Mouse (Mus musculus): ENCODE data around the gene Dtd1.

Gene Dtd1

DNA sequence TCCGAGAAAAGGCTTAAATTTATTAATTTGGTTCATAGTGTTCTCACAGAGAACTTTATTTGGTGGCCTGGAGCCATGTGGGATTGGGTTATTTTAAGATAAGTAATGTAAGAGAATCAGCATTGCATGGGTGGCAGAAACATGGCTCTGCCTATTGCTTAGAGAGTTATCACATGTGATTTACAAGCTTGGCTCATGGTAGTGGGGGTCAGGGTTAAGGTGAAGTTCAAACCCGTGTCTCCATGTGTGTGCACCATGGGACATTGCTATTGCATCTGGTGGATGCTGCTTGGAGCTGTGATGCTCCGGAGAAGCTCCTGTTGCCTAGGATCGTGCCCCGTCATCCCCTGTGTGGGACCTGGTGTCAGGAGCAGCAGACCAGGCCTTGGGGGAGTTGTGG, 143.6 kb downstream of the Dtd1 start:
- in situ Hi-C loops (cut with MboI; ENCODE audit: low pct_unique_long_range_greater_than_20kb in 1 of 2, low sequenced_read_pairs in 2 of 2, unreplicated experiment in 1 of 2): no loop called here

- in situ Hi-C loops (cut with MboI; ENCODE audit: low pct_unique_long_range_greater_than_20kb in 1 of 2, low sequenced_read_pairs in 2 of 2, unreplicated experiment in 1 of 2): no loop called here
Observed at GRCm38 (mm10) chr2:144745266-144745665, 145.6 kb downstream of the Dtd1 start.

DNA sequence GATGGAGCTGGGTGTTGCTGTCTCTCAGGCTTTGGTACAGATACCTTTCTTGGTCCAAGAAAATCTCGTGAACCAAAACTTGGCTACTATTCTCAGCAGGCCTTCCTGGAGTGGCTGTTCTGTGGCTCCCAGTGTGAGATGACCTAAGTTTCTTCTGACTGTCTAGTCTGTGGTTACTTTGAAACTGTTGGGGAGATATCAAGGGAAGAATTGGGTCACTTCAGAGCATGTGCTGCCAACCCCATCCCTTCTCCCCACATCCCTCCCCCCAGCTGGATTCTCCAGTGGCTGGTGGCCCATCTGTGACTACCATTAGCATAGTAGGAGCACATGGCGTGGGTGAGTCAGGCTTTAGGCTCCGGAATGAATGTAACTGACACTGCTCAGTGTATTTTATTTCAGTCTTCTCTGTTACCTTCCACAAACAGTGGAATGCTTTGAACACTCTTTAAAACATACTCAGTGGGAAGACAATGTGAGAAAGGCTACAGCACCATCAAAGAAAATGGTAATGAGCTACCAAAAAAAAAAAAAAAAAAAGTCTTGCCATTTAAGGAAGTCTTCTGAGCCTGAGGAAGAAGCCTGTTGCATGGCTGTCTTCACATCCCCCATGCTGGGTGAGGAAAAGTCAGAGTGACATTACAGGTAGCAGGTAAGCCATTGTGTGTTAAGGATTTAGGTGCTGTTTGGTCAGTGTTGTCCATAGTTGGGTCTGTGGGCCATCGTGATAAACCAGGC, 146.5 kb downstream of the Dtd1 start:
- in situ Hi-C loops (cut with MboI; ENCODE audit: low pct_unique_long_range_greater_than_20kb in 1 of 2, low sequenced_read_pairs in 2 of 2, unreplicated experiment in 1 of 2): no loop called here

DNA sequence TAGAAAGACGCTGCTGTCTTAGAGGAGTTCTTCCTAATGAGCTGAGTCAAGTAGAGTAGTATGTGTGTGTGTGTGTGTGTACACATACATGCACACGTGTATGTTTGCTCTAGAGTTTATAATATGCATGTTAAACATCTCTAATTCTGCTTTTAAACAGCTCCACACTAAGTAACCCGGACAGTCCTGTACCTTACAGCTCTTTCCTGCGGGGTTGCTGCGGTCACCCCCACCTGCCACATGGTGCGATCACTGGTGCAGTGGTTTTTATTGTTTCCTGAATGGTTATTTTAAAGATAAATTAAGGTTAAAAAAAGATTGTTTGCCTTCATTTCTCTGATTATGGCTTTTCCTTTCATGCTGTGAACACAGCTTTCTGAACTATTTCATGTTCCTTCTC, 153.9 kb downstream of the Dtd1 start:
- in situ Hi-C loops (cut with MboI; ENCODE audit: low pct_unique_long_range_greater_than_20kb in 1 of 2, low sequenced_read_pairs in 2 of 2, unreplicated experiment in 1 of 2): no loop called here

DNA sequence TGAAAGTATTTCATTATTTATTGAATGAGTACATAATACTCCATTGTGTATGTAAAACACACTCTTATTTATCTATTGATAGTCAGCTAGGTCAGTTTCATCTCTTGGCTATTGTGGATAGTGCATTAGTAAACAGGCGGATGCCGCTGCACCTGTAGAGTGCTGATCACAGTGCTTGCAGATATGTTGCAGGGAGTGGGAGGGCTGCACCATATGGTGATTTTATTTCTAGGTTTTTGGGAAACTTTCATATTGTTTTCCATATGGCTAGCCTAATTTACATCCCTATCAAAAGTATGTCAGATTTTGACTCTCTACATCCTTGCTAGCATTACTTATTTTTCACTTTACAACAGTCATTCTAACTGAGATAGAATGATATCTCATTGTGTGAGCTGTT, 155.3 kb downstream of the Dtd1 start:
- in situ Hi-C loops (cut with MboI; ENCODE audit: low pct_unique_long_range_greater_than_20kb in 1 of 2, low sequenced_read_pairs in 2 of 2, unreplicated experiment in 1 of 2): no loop called here

GRCm38 (mm10) chr2:144760666-144761065, 161.0 kb downstream of the Dtd1 start:
- in situ Hi-C loops (cut with MboI; ENCODE audit: low pct_unique_long_range_greater_than_20kb in 1 of 2, low sequenced_read_pairs in 2 of 2, unreplicated experiment in 1 of 2): no loop called here

- in situ Hi-C loops (cut with MboI; ENCODE audit: low pct_unique_long_range_greater_than_20kb in 1 of 2, low sequenced_read_pairs in 2 of 2, unreplicated experiment in 1 of 2): no loop called here
Observed at GRCm38 (mm10) chr2:144763706-144764105, 164.0 kb downstream of the Dtd1 start.

GRCm38 (mm10) chr2:144764116-144764788, 164.6 kb downstream of the Dtd1 start:
- in situ Hi-C loops (cut with MboI; ENCODE audit: low pct_unique_long_range_greater_than_20kb in 1 of 2, low sequenced_read_pairs in 2 of 2, unreplicated experiment in 1 of 2): no loop called here

DNA sequence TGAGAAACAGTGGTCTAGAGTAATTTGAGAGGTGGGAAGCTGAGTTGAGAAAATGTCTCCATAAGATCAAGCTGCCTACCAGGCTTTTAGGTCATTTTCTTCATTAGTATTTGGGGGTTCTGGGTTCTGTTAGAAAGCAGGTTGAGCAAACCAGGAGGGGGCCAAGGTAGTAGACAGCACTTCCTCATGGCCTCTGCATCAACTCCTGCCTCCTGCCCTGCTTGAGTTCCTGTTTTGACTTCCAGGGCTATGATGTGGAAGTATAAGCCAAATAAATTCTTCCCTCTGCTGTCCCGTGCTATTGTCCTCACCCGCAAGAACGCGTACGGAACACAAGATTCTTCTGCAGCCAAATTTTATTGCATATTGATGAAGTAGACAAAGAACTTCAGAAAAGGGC, 165.5 kb downstream of the Dtd1 start:
- in situ Hi-C loops (cut with MboI; ENCODE audit: low pct_unique_long_range_greater_than_20kb in 1 of 2, low sequenced_read_pairs in 2 of 2, unreplicated experiment in 1 of 2): no loop called here

GRCm38 (mm10) chr2:144768375-144769117, 168.8 kb downstream of the Dtd1 start:
- in situ Hi-C loops (cut with MboI; ENCODE audit: low pct_unique_long_range_greater_than_20kb in 1 of 2, low sequenced_read_pairs in 2 of 2, unreplicated experiment in 1 of 2): no loop called here

GRCm38 (mm10) chr2:144769118-144769496, 169.4 kb downstream of the Dtd1 start:
- in situ Hi-C loops (cut with MboI; ENCODE audit: low pct_unique_long_range_greater_than_20kb in 1 of 2, low sequenced_read_pairs in 2 of 2, unreplicated experiment in 1 of 2): no loop called here

DNA sequence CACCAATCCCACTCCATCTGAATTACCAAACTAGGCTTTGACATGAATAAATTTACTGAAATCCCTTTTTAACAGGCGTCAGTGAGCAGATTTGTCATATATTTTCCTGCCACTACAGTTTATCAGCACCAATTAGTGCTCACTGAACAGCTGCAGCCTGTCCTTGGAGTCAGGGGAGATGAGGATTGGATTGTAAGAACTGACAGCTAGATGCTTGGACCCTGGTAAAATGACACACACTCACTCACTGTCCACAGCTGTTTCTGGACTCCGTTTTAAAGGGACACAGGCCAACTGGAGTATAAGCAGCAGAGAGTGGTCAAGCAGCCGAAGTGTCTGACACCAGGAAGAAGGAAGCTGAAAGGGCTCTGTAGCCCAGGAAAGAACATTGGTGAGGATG, 169.9 kb downstream of the Dtd1 start:
- in situ Hi-C loops (cut with MboI; ENCODE audit: low pct_unique_long_range_greater_than_20kb in 1 of 2, low sequenced_read_pairs in 2 of 2, unreplicated experiment in 1 of 2): no loop called here

- in situ Hi-C loops (cut with MboI; ENCODE audit: low pct_unique_long_range_greater_than_20kb in 1 of 2, low sequenced_read_pairs in 2 of 2, unreplicated experiment in 1 of 2): no loop called here
Observed at GRCm38 (mm10) chr2:144770452-144770941, 170.8 kb downstream of the Dtd1 start.

GRCm38 (mm10) chr2:144771841-144772240, 172.1 kb downstream of the Dtd1 start:
- in situ Hi-C loops (cut with MboI; ENCODE audit: low pct_unique_long_range_greater_than_20kb in 1 of 2, low sequenced_read_pairs in 2 of 2, unreplicated experiment in 1 of 2): no loop called here

DNA sequence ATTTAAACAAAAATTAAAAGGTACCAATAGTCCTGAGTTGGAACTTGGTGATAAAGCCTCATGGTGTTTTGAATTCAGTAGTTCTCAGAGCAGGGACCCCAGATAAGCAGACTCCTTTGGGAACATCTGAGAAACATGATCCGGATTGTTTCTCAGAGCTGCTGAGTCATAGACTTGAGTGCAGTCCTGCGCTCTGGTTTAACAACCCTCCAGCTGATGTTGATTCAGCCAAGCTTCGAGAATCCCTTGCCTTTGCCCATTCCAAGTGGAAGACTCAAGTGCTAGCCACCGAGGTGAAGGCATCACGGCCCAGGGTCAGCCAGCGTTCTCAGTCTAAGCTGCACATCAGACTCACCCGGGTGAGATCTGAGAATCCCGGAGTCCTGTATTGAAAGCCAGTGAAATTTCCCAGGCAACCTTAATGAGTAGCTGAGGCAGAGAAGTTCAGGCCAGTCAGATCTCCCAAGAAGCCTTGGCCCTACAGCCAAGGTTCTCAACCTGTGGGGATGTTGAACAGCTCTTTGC, 175.0 kb downstream of the Dtd1 start:
- in situ Hi-C loops (cut with MboI; ENCODE audit: low pct_unique_long_range_greater_than_20kb in 1 of 2, low sequenced_read_pairs in 2 of 2, unreplicated experiment in 1 of 2): no loop called here

- in situ Hi-C loops (cut with MboI; ENCODE audit: low pct_unique_long_range_greater_than_20kb in 1 of 2, low sequenced_read_pairs in 2 of 2, unreplicated experiment in 1 of 2): no loop called here
Observed at GRCm38 (mm10) chr2:144775626-144776025, 175.9 kb downstream of the Dtd1 start.

- in situ Hi-C loops (cut with MboI; ENCODE audit: low pct_unique_long_range_greater_than_20kb in 1 of 2, low sequenced_read_pairs in 2 of 2, unreplicated experiment in 1 of 2): no loop called here
Observed at GRCm38 (mm10) chr2:144779263-144779662, 179.6 kb downstream of the Dtd1 start.

GRCm38 (mm10) chr2:144780731-144781130, 181.0 kb downstream of the Dtd1 start:
- in situ Hi-C loops (cut with MboI; ENCODE audit: low pct_unique_long_range_greater_than_20kb in 1 of 2, low sequenced_read_pairs in 2 of 2, unreplicated experiment in 1 of 2): no loop called here

DNA sequence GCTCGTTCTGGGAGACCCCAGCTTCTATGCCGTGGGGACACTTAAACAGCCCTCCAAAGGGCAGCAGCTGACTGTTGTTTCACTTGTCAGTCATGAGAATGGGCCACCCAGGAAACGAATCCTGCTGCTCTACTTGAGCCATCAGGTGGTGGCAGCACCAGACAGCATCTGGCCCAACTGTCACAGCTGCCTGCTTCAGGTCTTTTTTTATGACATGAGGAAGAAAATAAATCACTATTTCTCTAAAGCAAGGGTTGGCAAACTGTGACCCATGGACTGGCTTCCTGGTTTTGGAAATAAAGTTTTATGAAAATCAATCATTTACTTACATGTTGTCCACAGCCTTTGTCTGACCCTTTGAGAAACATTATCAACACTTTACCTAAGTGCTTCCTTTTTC, 182.2 kb downstream of the Dtd1 start:
- in situ Hi-C loops (cut with MboI; ENCODE audit: low pct_unique_long_range_greater_than_20kb in 1 of 2, low sequenced_read_pairs in 2 of 2, unreplicated experiment in 1 of 2): no loop called here
